Mouse (Mus musculus) forebrain, embryonic 12.5 days (tissue): ENCODE measurements around the gene Tipin. TPM values are rescaled to one million over a fixed set of nuclear protein-coding genes. Genes with fewer than 3 reads are reported as not detected.

ENCODE experiments used
- polyA plus RNA-seq: library from polyadenylated mRNA; unstranded; fragments of >200 nt; fragmentation: Nextera tagmentation; extraction: Ambion mirVana; gene quantifications from 2 replicates; pipeline ENCODE4 v1.2.1, GENCODE M21; 2016

Gene Tipin
- polyA plus RNA-seq, 1 experiment from 2014 or later: 252 TPM

Other genes starting within 250 kb of the Tipin start
- gene Lctl, start 164.4 kb upstream of the Tipin start, polyA plus RNA-seq: 0.14 TPM in 1 of 2 replicates, not detected in the other
- 31.8 and 33.5 TPM in 2 replicates for gene Zwilch, start 108.5 kb upstream of the Tipin start, polyA plus RNA-seq
- gene Rpl4, start 108.2 kb upstream of the Tipin start, polyA plus RNA-seq: 883 and 905 TPM in 2 replicates
- gene Snapc5, start 102.3 kb upstream of the Tipin start, polyA plus RNA-seq: 35.1 and 35.9 TPM in 2 replicates
- 1.7 and 3.5 TPM in 2 replicates for gene Uchl4, start 46.4 kb upstream of the Tipin start, polyA plus RNA-seq
- 55.5 and 56.0 TPM in 2 replicates for gene Map2k1, start 27.9 kb upstream of the Tipin start, polyA plus RNA-seq
- 24.8 and 24.9 TPM in 2 replicates for gene Dis3l, start 59.7 kb downstream of the Tipin start, polyA plus RNA-seq
- gene Megf11, start 104.0 kb downstream of the Tipin start, polyA plus RNA-seq: 3.8 and 5.2 TPM in 2 replicates